Mouse (Mus musculus) kidney, postnatal 0 days (tissue): Measurements from ENCODE around the gene Wdr49. TPM values are rescaled to one million over a fixed set of nuclear protein-coding genes. Genes with fewer than 3 reads are reported as not detected.

Experiments
- ATAC-seq: fragments of 200-750 bp; cut with Nextera tagmentation; replicated peaks from 2 replicates; pipeline ENCODE4 v1.8.0; 2017; ENCODE audit warnings: low read depth, moderate number of reproducible peaks, moderate TSS enrichment, moderate library complexity; ENCODE audit not compliant: low FRiP score
- DNase-seq: peaks from one replicate; pipeline ENCODE4 v3.0.0-alpha.2; 2016; ENCODE audit warnings: low spot score
- H3K27ac ChIP-seq: fragments of 300-500 bp; sonication (generic); 2 replicates; pipeline ENCODE4 v1.5.1; 2014; ENCODE audit warnings: mild to moderate bottlenecking
- H3K27me3 ChIP-seq: fragments of 300-500 bp; sonication (generic); 2 replicates; pipeline ENCODE4 v1.6.1; 2014; ENCODE audit warnings: low read length, mixed read lengths; ENCODE audit not compliant: insufficient read depth
- H3K36me3 ChIP-seq: fragments of 300-500 bp; sonication (generic); 2 replicates; pipeline ENCODE4 v1.6.1; 2014; ENCODE audit warnings: low read length, mixed read lengths; ENCODE audit not compliant: insufficient read depth
- H3K4me1 ChIP-seq: fragments of 300-500 bp; sonication (generic); replicated peaks from 2 replicates; pipeline ENCODE4 v1.6.1; 2014; ENCODE audit warnings: antibody characterized with exemption, low read length, mixed read lengths; ENCODE audit not compliant: insufficient read depth
- H3K4me2 ChIP-seq: fragments of 300-500 bp; sonication (generic); 2 replicates; pipeline ENCODE4 v1.6.1; 2014; ENCODE audit warnings: mild to moderate bottlenecking, low read length, moderate library complexity, mixed read lengths
- H3K4me3 ChIP-seq: fragments of 300-500 bp; sonication (generic); replicated peaks from 2 replicates; pipeline ENCODE4 v1.5.1; 2014; ENCODE audit warnings: low read depth, low read length
- H3K9ac ChIP-seq: fragments of 300-500 bp; sonication (generic); 2 replicates; pipeline ENCODE4 v1.6.1; 2014; ENCODE audit warnings: low read depth, low read length
- H3K9me3 ChIP-seq: fragments of 300-500 bp; sonication (generic); replicated peaks from 2 replicates; pipeline ENCODE4 v1.6.1; 2016; ENCODE audit warnings: low read length, inconsistent platforms, mixed read lengths
- CTCF ChIP-seq: IDR thresholded peaks from 2 replicates; pipeline ENCODE4 v1.5.1; 2016; ENCODE audit warnings: antibody characterized with exemption, low read depth, mild to moderate bottlenecking, moderate library complexity
- WGBS: fragments of 180-500 bp; shearing (Covaris S2); extraction: QIAGEN DNeasy Blood & Tissue Kit; methylation state at CpG from one replicate; pipeline ENCODE4 v1.1.7; 2014; 5-methylcytosine and 5-hydroxymethylcytosine counted together
- polyA plus RNA-seq: library from polyadenylated mRNA; unstranded; fragments of >200 nt; fragmentation: Nextera tagmentation; extraction: Ambion mirVana; gene quantifications from 2 replicates; pipeline ENCODE4 v1.2.1, GENCODE M21; 2015

Wdr49 gene
- not detected in 2 replicates for polyA plus RNA-seq

GRCm38 (mm10) chr3:75482056-75482455 lies at the start of gene Wdr49:
TSS of gene Wdr49 (minus strand) at chr3:75482156.
- Histone ChIP-seq H3K27ac (no peak within 1 kb of the TSS), H3K4me1 (no peaks in the 10 kb centered on the region), H3K9ac (no peak within 1 kb of the TSS), H3K36me3 (no peaks in the 10 kb centered on the region), H3K4me2 (no peak within 1 kb of the TSS), H3K9me3 (no peaks in the 10 kb centered on the region), H3K4me3 (no peak within 1 kb of the TSS), H3K27me3 (no peaks in the 10 kb centered on the region)
- DNase-seq (no peak), ATAC-seq (no peak)
- no peak for TF ChIP-seq CTCF
- 58% methylated on average over 2 of the region's 2 CpGs for whole genome bisulfite sequencing

- no peak for DNase-seq
- Histone ChIP-seq H3K27ac (no peak overlapping the region), H3K9ac (no peak overlapping the region), H3K36me3 (peaks cover 9% of the 10 kb centered on the region; the same call in 1 of the 2 replicates), H3K4me1 (no peaks in the 10 kb centered on the region), H3K27me3 (no peaks in the 10 kb centered on the region), H3K9me3 (no peaks in the 10 kb centered on the region), H3K4me3 (no peak overlapping the region), H3K4me2 (no peak overlapping the region)
- 88% methylated on average over 3 of the region's 3 CpGs for WGBS
- TF ChIP-seq CTCF: no peak
- no peak for ATAC-seq
These were observed 49.1 kb upstream of the Wdr49 start for GRCm38 (mm10) chr3:75531074-75531473.

- no peak overlapping the region for H3K9ac ChIP-seq
- no peaks in the 10 kb centered on the region for H3K4me1 ChIP-seq
- no peaks in the 10 kb centered on the region for H3K9me3 ChIP-seq
- H3K27me3 ChIP-seq: no peaks in the 10 kb centered on the region
- DNase-seq: no peak
- TF ChIP-seq CTCF: no peak
- WGBS: 100% methylated on average over 1 of the region's 1 CpGs
- H3K27ac ChIP-seq: no peak overlapping the region
- no peak overlapping the region for H3K4me2 ChIP-seq
- H3K36me3 ChIP-seq: peaks cover 21% of the 10 kb centered on the region; the same call in 1 of the 2 replicates
- no peak for ATAC-seq
- H3K4me3 ChIP-seq: no peak overlapping the region
These were observed 40.6 kb upstream of the Wdr49 start for GRCm38 (mm10) chr3:75522527-75522926.

- WGBS: 92% methylated on average over 2 of the region's 2 CpGs
- Histone ChIP-seq H3K9me3 (no peaks in the 10 kb centered on the region), H3K27ac (no peak overlapping the region), H3K36me3 (peaks cover 15% of the 10 kb centered on the region; the same call in 1 of the 2 replicates), H3K9ac (no peak overlapping the region), H3K4me2 (no peak overlapping the region), H3K4me3 (no peak overlapping the region), H3K4me1 (no peaks in the 10 kb centered on the region), H3K27me3 (no peaks in the 10 kb centered on the region)
- DNase-seq (no peak), ATAC-seq (no peak)
- TF ChIP-seq CTCF: no peak
These were observed 39.4 kb upstream of the Wdr49 start for GRCm38 (mm10) chr3:75521314-75521713.

- DNase-seq: peak; percentile 25
These were observed 35.8 kb upstream of the Wdr49 start for GRCm38 (mm10) chr3:75517631-75518250.

GRCm38 (mm10) chr3:75498961-75499960 lies 17.3 kb upstream of the Wdr49 start:
- Histone ChIP-seq H3K36me3 (no peaks in the 10 kb centered on the region), H3K27ac (no peak overlapping the region), H3K9me3 (no peaks in the 10 kb centered on the region), H3K4me2 (no peak overlapping the region), H3K4me1 (no peaks in the 10 kb centered on the region), H3K27me3 (no peaks in the 10 kb centered on the region), H3K4me3 (no peak overlapping the region), H3K9ac (no peak overlapping the region)
- DNase-seq (peak; percentile 8), ATAC-seq (no peak)
- WGBS: 70% methylated on average over 7 of the region's 7 CpGs
- peak; percentile 21; the same call in 1 of the 2 replicates for TF ChIP-seq CTCF

More at GRCm38 (mm10) chr3:75517631-75518250, 35.8 kb upstream of the Wdr49 start:
- 75% methylated on average over 7 of the region's 7 CpGs for WGBS
- Histone ChIP-seq H3K4me2 (no peak overlapping the region), H3K27me3 (no peaks in the 10 kb centered on the region), H3K4me1 (no peaks in the 10 kb centered on the region), H3K4me3 (no peak overlapping the region), H3K9me3 (no peaks in the 10 kb centered on the region), H3K36me3 (peaks cover 19% of the 10 kb centered on the region; the same call in 1 of the 2 replicates), H3K9ac (no peak overlapping the region), H3K27ac (no peak overlapping the region)
- no peak for ATAC-seq
- TF ChIP-seq CTCF: peak; percentile 66
